Mouse (Mus musculus) forebrain, postnatal 0 days (tissue): Measurements from ENCODE around the gene Sap25. TPM values are rescaled to one million over a fixed set of nuclear protein-coding genes. Genes with fewer than 3 reads are reported as not detected.
A peak's percentile ranks its signal among the peaks of the same experiment; 100 is the strongest.

Experiments used
- ATAC-seq: fragments of 200-750 bp; cut with Nextera tagmentation; 2 replicates; pipeline ENCODE4 v1.8.0; 2017; ENCODE audit warnings: mild to moderate bottlenecking, moderate library complexity
- DNase-seq: peaks from one replicate; pipeline ENCODE4 v3.0.0-alpha.2; 2015
- H3K27ac ChIP-seq: fragments of 300-500 bp; sonication (generic); 2 replicates; pipeline ENCODE4 v1.5.1; 2014; ENCODE audit warnings: low read depth, mild to moderate bottlenecking, antibody characterized with exemption, low read length, moderate library complexity, mixed read lengths
- H3K27me3 ChIP-seq: fragments of 300-500 bp; sonication (generic); 2 replicates; pipeline ENCODE4 v1.6.1; 2014; ENCODE audit warnings: mild to moderate bottlenecking, low read length, mixed read lengths; ENCODE audit not compliant: insufficient read depth
- H3K36me3 ChIP-seq: fragments of 300-500 bp; sonication (generic); 2 replicates; pipeline ENCODE4 v1.6.1; 2014; ENCODE audit warnings: mild to moderate bottlenecking, moderate library complexity; ENCODE audit not compliant: insufficient read depth
- H3K4me1 ChIP-seq: fragments of 300-500 bp; sonication (generic); 2 replicates; pipeline ENCODE4 v1.6.1; 2014; ENCODE audit warnings: antibody characterized with exemption; ENCODE audit not compliant: insufficient read depth
- H3K4me2 ChIP-seq: fragments of 300-500 bp; sonication (generic); 2 replicates; pipeline ENCODE4 v1.6.1; 2014; ENCODE audit warnings: low read depth, mild to moderate bottlenecking, moderate library complexity
- H3K4me3 ChIP-seq: fragments of 300-500 bp; sonication (generic); 2 replicates; pipeline ENCODE4 v1.5.1; 2014; ENCODE audit warnings: low read depth, low read length, mixed read lengths
- H3K9ac ChIP-seq: fragments of 300-500 bp; sonication (generic); 2 replicates; pipeline ENCODE4 v1.6.1; 2014; ENCODE audit warnings: mild to moderate bottlenecking
- H3K9me3 ChIP-seq: fragments of 300-500 bp; sonication (generic); 2 replicates; pipeline ENCODE4 v1.6.1; 2016; ENCODE audit warnings: low read length
- CTCF ChIP-seq: sonication (generic); IDR thresholded peaks from 2 replicates; pipeline ENCODE4 v1.5.1; 2016; ENCODE audit warnings: antibody characterized with exemption, control low read depth, low read depth
- WGBS: fragments of 180-500 bp; shearing (Covaris S2); extraction: QIAGEN DNeasy Blood & Tissue Kit; methylation state at CpG from one replicate; pipeline ENCODE4 v1.1.7; 2014; 5-methylcytosine and 5-hydroxymethylcytosine counted together
- polyA plus RNA-seq: library from polyadenylated mRNA; unstranded; fragments of >200 nt; fragmentation: Nextera tagmentation; extraction: Ambion mirVana; gene quantifications from 2 replicates; pipeline ENCODE4 v1.2.1, GENCODE M21; 2015
- total RNA-seq: library from RNA; depleted of rRNA; stranded (reverse); fragments of >200 nt; gene quantifications from 2 replicates; pipeline ENCODE4 v1.2.3, GENCODE M21; 2014

The Sap25 gene
- total and polyA plus RNA-seq, 2 experiments from 2014 or later, result 1.8 to 4.4 TPM

- Histone ChIP-seq H3K36me3 (peaks cover 11% of the 10 kb centered on the region), H3K4me1 (no peaks in the 10 kb centered on the region), H3K4me2 (no peak overlapping the region), H3K9ac (no peak overlapping the region), H3K27me3 (peaks cover 14% of the 10 kb centered on the region), H3K9me3 (no peaks in the 10 kb centered on the region), H3K27ac (no peak overlapping the region), H3K4me3 (no peak overlapping the region)
- WGBS, result 74% methylated on average over 9 of the region's 9 CpGs
- DNase-seq (peak; percentile 53), ATAC-seq (peak; percentile 87)
- no peak for TF ChIP-seq CTCF
Observed at GRCm38 (mm10) chr5:137647827-137648601, 6.9 kb downstream of the Sap25 start.

- DNase-seq, result no peak
- no peak overlapping the region for H3K27ac ChIP-seq
- H3K9ac ChIP-seq, result no peak overlapping the region
- no peaks in the 10 kb centered on the region for H3K9me3 ChIP-seq
- peaks cover 22% of the 10 kb centered on the region for H3K36me3 ChIP-seq
- H3K4me2 ChIP-seq, result no peak overlapping the region
- ATAC-seq, result no peak
- WGBS, result 25% methylated on average over 4 of the region's 4 CpGs
- no peak overlapping the region for H3K4me3 ChIP-seq
- H3K27me3 ChIP-seq, result peaks cover 14% of the 10 kb centered on the region; the same call in 1 of the 2 replicates
- TF ChIP-seq CTCF, result no peak
- no peaks in the 10 kb centered on the region for H3K4me1 ChIP-seq
Observed at GRCm38 (mm10) chr5:137649251-137649650, 8.1 kb downstream of the Sap25 start.

GRCm38 (mm10) chr5:137649669-137650571 lies 8.8 kb downstream of the Sap25 start:
- TF ChIP-seq CTCF, result no peak
- no peak overlapping the region for H3K27ac ChIP-seq
- H3K4me1 ChIP-seq, result no peaks in the 10 kb centered on the region
- ATAC-seq, result no peak
- no peak overlapping the region for H3K9ac ChIP-seq
- no peak overlapping the region for H3K4me2 ChIP-seq
- 21% methylated on average over 18 of the region's 18 CpGs for WGBS
- no peaks in the 10 kb centered on the region for H3K9me3 ChIP-seq
- H3K36me3 ChIP-seq, result peaks cover 25% of the 10 kb centered on the region
- peaks cover 14% of the 10 kb centered on the region; the same call in 1 of the 2 replicates for H3K27me3 ChIP-seq
- no peak overlapping the region for H3K4me3 ChIP-seq
- DNase-seq, result no peak

GRCm38 (mm10) chr5:137652474-137652873 lies 11.3 kb downstream of the Sap25 start:
- ATAC-seq (peak; percentile 59; the same call in 1 of the 2 replicates), DNase-seq (peak; percentile 77)
- H3K4me3 ChIP-seq, result no peak overlapping the region
- no peaks in the 10 kb centered on the region for H3K9me3 ChIP-seq
- no peak overlapping the region for H3K9ac ChIP-seq
- no peak overlapping the region for H3K4me2 ChIP-seq
- H3K4me1 ChIP-seq, result no peaks in the 10 kb centered on the region
- no peak overlapping the region for H3K27ac ChIP-seq
- H3K27me3 ChIP-seq, result no peaks in the 10 kb centered on the region
- 25% methylated on average over 3 of the region's 3 CpGs for WGBS
- peaks cover 25% of the 10 kb centered on the region for H3K36me3 ChIP-seq
- peak; percentile 79 for TF ChIP-seq CTCF

- no peak overlapping the region for H3K4me2 ChIP-seq
- H3K27ac ChIP-seq, result no peak overlapping the region
- peaks cover 30% of the 10 kb centered on the region for H3K36me3 ChIP-seq
- H3K4me1 ChIP-seq, result no peaks in the 10 kb centered on the region
- no peaks in the 10 kb centered on the region for H3K9me3 ChIP-seq
- DNase-seq (no peak), ATAC-seq (no peak)
- no peak for TF ChIP-seq CTCF
- no peak overlapping the region for H3K4me3 ChIP-seq
- H3K9ac ChIP-seq, result no peak overlapping the region
- 92% methylated on average over 10 of the region's 10 CpGs for WGBS
- H3K27me3 ChIP-seq, result no peaks in the 10 kb centered on the region
Observed at GRCm38 (mm10) chr5:137653366-137653765, 12.2 kb downstream of the Sap25 start.

GRCm38 (mm10) chr5:137654746-137655145 lies 13.6 kb downstream of the Sap25 start:
- H3K36me3 ChIP-seq, result peaks cover 39% of the 10 kb centered on the region

More at GRCm38 (mm10) chr5:137654746-137655145, 13.6 kb downstream of the Sap25 start:
- Histone ChIP-seq H3K27ac (no peak overlapping the region), H3K9me3 (no peaks in the 10 kb centered on the region), H3K9ac (no peak overlapping the region), H3K4me1 (no peaks in the 10 kb centered on the region), H3K4me2 (no peak overlapping the region), H3K27me3 (no peaks in the 10 kb centered on the region), H3K4me3 (no peak overlapping the region)
- DNase-seq (no peak), ATAC-seq (no peak)
- 76% methylated on average over 7 of the region's 7 CpGs for WGBS
- peak; percentile 64 for TF ChIP-seq CTCF
